ENCODE assay signal across 8 mouse cellular contexts in genomic region chr3:51275956-51276398, GRCm38 (mm10). TPM values are rescaled to one million over a fixed set of nuclear protein-coding genes. Genes with fewer than 3 reads are reported as not detected.
DNase-seq lines count a peak whose midpoint lies in the region; ATAC-seq and TF ChIP-seq lines count a peak whose summit lies in the region.

No protein-coding gene starts in this region.

- no peaks in the 10 kb centered on the region for H3K27me3 ChIP-seq in embryonic facial prominence, embryonic 13.5 days
- H3K27me3 ChIP-seq in kidney, adult 2 months (replicated peaks; ENCODE audit: control insufficient read depth, insufficient read depth, low read length): no peaks in the 10 kb centered on the region
- no peaks in the 10 kb centered on the region for H3K27me3 ChIP-seq in limb, embryonic 12.5 days
- H3K27me3 ChIP-seq in midbrain, embryonic 15.5 days (replicated peaks): no peaks in the 10 kb centered on the region
- H3K27me3 ChIP-seq in spleen, adult 2 months (ENCODE audit: control insufficient read depth, insufficient read depth, low read length): no peaks in the 10 kb centered on the region

- peak; percentile 98 for ATAC-seq in embryonic facial prominence, embryonic 13.5 days (ENCODE audit: insufficient number of reproducible peaks, insufficient read depth, low FRiP score, low TSS enrichment, low read depth)
- ATAC-seq in limb, embryonic 12.5 days (ENCODE audit: insufficient number of reproducible peaks, insufficient read depth, low FRiP score, low TSS enrichment, low read depth): peak; percentile 99
- peak; percentile 99 for ATAC-seq in midbrain, embryonic 15.5 days (replicated peaks)

- H3K27ac ChIP-seq in embryonic facial prominence, embryonic 13.5 days: peak overlapping the region; percentile 99
- peak overlapping the region; percentile 73; the same call in 1 of the 2 replicates for H3K27ac ChIP-seq in kidney, adult 2 months (ENCODE audit: insufficient read depth, low read depth, low read length)
- peak overlapping the region; percentile 98 for H3K27ac ChIP-seq in limb, embryonic 12.5 days
- H3K27ac ChIP-seq in midbrain, embryonic 15.5 days: peak overlapping the region; percentile 92
- peak overlapping the region; percentile 99 for H3K27ac ChIP-seq in spleen, adult 2 months (ENCODE audit: insufficient read depth, low read length)

- peak overlapping the region; percentile 94 for H3K9ac ChIP-seq in embryonic facial prominence, embryonic 13.5 days
- H3K9ac ChIP-seq in limb, embryonic 12.5 days (replicated peaks): peak overlapping the region; percentile 92
- peak overlapping the region; percentile 68 for H3K9ac ChIP-seq in midbrain, embryonic 15.5 days

- TF ChIP-seq CTCF in kidney, adult 2 months (conservative IDR thresholded peaks at IDR 0.05; ENCODE audit: insufficient read depth, insufficient read length, low read depth, low read length): 0 out of 2 replicates have a peak, but pooled peaks have one; percentile 2
- TF ChIP-seq CTCF in spleen, adult 2 months (IDR thresholded peaks at IDR 0.05; ENCODE audit: extremely low read depth, insufficient read depth, insufficient read length, insufficient replicate concordance): no peak

- H3K4me3 ChIP-seq in embryonic facial prominence, embryonic 13.5 days: peak overlapping the region; percentile 99
- peak overlapping the region; percentile 77 for H3K4me3 ChIP-seq in kidney, adult 2 months (ENCODE audit: insufficient read depth, low read depth, low read length)
- H3K4me3 ChIP-seq in limb, embryonic 12.5 days (replicated peaks): peak overlapping the region; percentile 99
- H3K4me3 ChIP-seq in midbrain, embryonic 15.5 days: peak overlapping the region; percentile 88
- H3K4me3 ChIP-seq in spleen, adult 2 months (ENCODE audit: extremely low read depth, insufficient read depth, insufficient read length): peak overlapping the region; percentile 100

- H3K9me3 ChIP-seq in embryonic facial prominence, embryonic 13.5 days: no peaks in the 10 kb centered on the region
- H3K9me3 ChIP-seq in limb, embryonic 12.5 days: no peaks in the 10 kb centered on the region
- H3K9me3 ChIP-seq in midbrain, embryonic 15.5 days: no peaks in the 10 kb centered on the region

- TF ChIP-seq POLR2A in kidney, adult 2 months (IDR thresholded peaks at IDR 0.05; ENCODE audit: low read depth, low read length): no peak
- peak; percentile 21 for TF ChIP-seq POLR2A in spleen, adult 2 months (IDR thresholded peaks at IDR 0.05; ENCODE audit: low read depth, low read length)

- H3K36me3 ChIP-seq in embryonic facial prominence, embryonic 13.5 days: no peaks in the 10 kb centered on the region
- H3K36me3 ChIP-seq in kidney, adult 2 months (ENCODE audit: control insufficient read depth, insufficient read depth, low read length): no peaks in the 10 kb centered on the region
- H3K36me3 ChIP-seq in limb, embryonic 12.5 days: 0 out of 2 replicates have a peak, but pooled peaks cover 4% of the 10 kb centered on the region
- no peaks in the 10 kb centered on the region for H3K36me3 ChIP-seq in midbrain, embryonic 15.5 days (replicated peaks)
- no peaks in the 10 kb centered on the region for H3K36me3 ChIP-seq in spleen, adult 2 months (ENCODE audit: control insufficient read depth, insufficient read depth, low read length)

- peak overlapping the region; percentile 69 for H3K4me2 ChIP-seq in embryonic facial prominence, embryonic 13.5 days
- peak overlapping the region; percentile 71 for H3K4me2 ChIP-seq in limb, embryonic 12.5 days
- H3K4me2 ChIP-seq in midbrain, embryonic 15.5 days: peak overlapping the region; percentile 83

- DNase-seq in 3T3-L1 (ENCODE audit: low read depth, low spot score): peak; percentile 99
- DNase-seq in adrenal gland, postnatal 36 days: peak; percentile 99
- DNase-seq in heart, adult 18-20 months: peak; percentile 98 to 100
- peak; percentile 100 for DNase-seq in kidney, adult 2 months
- peak; percentile 97 to 98 for DNase-seq in spleen, adult 2 months (ENCODE audit: low read depth in 1 of 2, low spot score in 2 of 2)

- peaks cover 7% of the 10 kb centered on the region for H3K4me1 ChIP-seq in embryonic facial prominence, embryonic 13.5 days
- H3K4me1 ChIP-seq in kidney, adult 2 months (ENCODE audit: control insufficient read depth, insufficient read depth, low read length): no peaks in the 10 kb centered on the region
- peaks cover 14% of the 10 kb centered on the region for H3K4me1 ChIP-seq in limb, embryonic 12.5 days (replicated peaks)
- H3K4me1 ChIP-seq in midbrain, embryonic 15.5 days: peaks cover 18% of the 10 kb centered on the region
- H3K4me1 ChIP-seq in spleen, adult 2 months (ENCODE audit: control insufficient read depth, insufficient read depth, insufficient read length): peaks cover 6% of the 10 kb centered on the region

- under 1% methylated on average over 33 of the region's 33 CpGs for WGBS in embryonic facial prominence, embryonic 13.5 days
- WGBS in kidney, adult 2 months: under 1% methylated on average over 33 of the region's 33 CpGs
- under 1% methylated on average over 32 of the region's 33 CpGs for WGBS in limb, embryonic 12.5 days
- WGBS in midbrain, embryonic 15.5 days: under 1% methylated on average over 33 of the region's 33 CpGs
- under 1% methylated on average over 32 of the region's 33 CpGs for WGBS in spleen, adult 2 months

RNA-seq across cellular contexts. Expression of gene Noct, which starts 51.7 kb away (rescaled TPM):
- 10 to 100 TPM; 18.4 to 31.1 TPM for total RNA-seq in adrenal gland, postnatal 36 days (2021)
- polyA plus RNA-seq in embryonic facial prominence, embryonic 13.5 days (2015; fragmentation: Nextera tagmentation; extraction: Ambion mirVana): 9.6 and 9.9 TPM in 2 replicates
- total RNA-seq in heart, adult 18-20 months (2021): 10 to 100 TPM; 42.3 to 52.1 TPM
- 8.1 and 9.4 TPM in 2 replicates for polyA plus RNA-seq in kidney, adult 2 months (2012; rRNA removed)
- 14.8 and 15.4 TPM in 2 replicates for polyA plus RNA-seq in limb, embryonic 12.5 days (2016; fragmentation: Nextera tagmentation; extraction: Ambion mirVana)
- polyA plus RNA-seq in midbrain, embryonic 15.5 days (2015; fragmentation: Nextera tagmentation; extraction: Ambion mirVana): 30.9 and 31.7 TPM in 2 replicates
- polyA plus RNA-seq in spleen, adult 2 months (2012; rRNA removed): 6.1 and 8.8 TPM in 2 replicates

Comparison
In these comparisons a context has a peak if more than half of its experiments do, and no peak if none do; other contexts are left out.
1. Peak in every context shown above with its lines: DNase-seq, ATAC-seq, H3K4me3 ChIP-seq and H3K27ac ChIP-seq.